Mouse (Mus musculus) forebrain, embryonic 12.5 days (tissue): ENCODE measurements around the gene Cpsf2. TPM values are rescaled to one million over a fixed set of nuclear protein-coding genes. Genes with fewer than 3 reads are reported as not detected.
"Not testable (repeated sequence)": the region's sequence is repeated elsewhere in the genome, so short reads cannot be mapped to it uniquely, and the experiment has no call there.

Source experiments
- ATAC-seq: fragments of 200-750 bp; cut with Nextera tagmentation; 2 replicates; pipeline ENCODE4 v1.8.0; 2017; ENCODE audit warnings: moderate TSS enrichment; ENCODE audit not compliant: low FRiP score
- H3K27ac ChIP-seq: fragments of 300-500 bp; sonication (generic); 2 replicates; pipeline ENCODE4 v1.5.1; 2016; ENCODE audit warnings: mild to moderate bottlenecking
- H3K27me3 ChIP-seq: fragments of 300-500 bp; sonication (generic); 2 replicates; pipeline ENCODE4 v1.6.1; 2016; ENCODE audit warnings: mild to moderate bottlenecking
- H3K36me3 ChIP-seq: fragments of 300-500 bp; sonication (generic); replicated peaks from 2 replicates; pipeline ENCODE4 v1.6.1; 2016; ENCODE audit warnings: mild to moderate bottlenecking
- H3K4me1 ChIP-seq: fragments of 300-500 bp; sonication (generic); 2 replicates; pipeline ENCODE4 v1.6.1; 2016
- H3K4me2 ChIP-seq: fragments of 300-500 bp; sonication (generic); 2 replicates; pipeline ENCODE4 v1.6.1; 2016; ENCODE audit warnings: mild to moderate bottlenecking, moderate library complexity
- H3K4me3 ChIP-seq: fragments of 300-500 bp; sonication (generic); replicated peaks from 2 replicates; pipeline ENCODE4 v1.5.1; 2016; ENCODE audit warnings: mild to moderate bottlenecking
- H3K9ac ChIP-seq: fragments of 300-500 bp; sonication (generic); 2 replicates; pipeline ENCODE4 v1.6.1; 2016; ENCODE audit warnings: mild to moderate bottlenecking
- H3K9me3 ChIP-seq: fragments of 300-500 bp; sonication (generic); 2 replicates; pipeline ENCODE4 v1.6.1; 2016
- WGBS: fragments of 180-500 bp; shearing (Covaris S2); methylation state at CpG from one replicate; pipeline ENCODE4 v1.1.7; 2016; 5-methylcytosine and 5-hydroxymethylcytosine counted together
- polyA plus RNA-seq: library from polyadenylated mRNA; unstranded; fragments of >200 nt; fragmentation: Nextera tagmentation; extraction: Ambion mirVana; gene quantifications from 2 replicates; pipeline ENCODE4 v1.2.1, GENCODE M21; 2016

Gene Cpsf2
- polyA plus RNA-seq: 41.4 and 43.0 TPM in 2 replicates

- Histone ChIP-seq H3K27ac (peak within 1 kb of the TSS; percentile 91), H3K9me3 (no peaks in the 10 kb centered on the region), H3K27me3 (no peaks in the 10 kb centered on the region), H3K4me2 (peak within 1 kb of the TSS; percentile 76), H3K9ac (peak within 1 kb of the TSS; percentile 88), H3K4me3 (peak within 1 kb of the TSS; percentile 93), H3K4me1 (peaks cover 22% of the 10 kb centered on the region), H3K36me3 (0 out of 2 replicates have a peak, but pooled peaks cover 3% of the 10 kb centered on the region)
- WGBS: under 1% methylated on average over 76 of the region's 77 CpGs
- ATAC-seq: peak; percentile 97
Measured at GRCm38 (mm10) chr12:101975601-101976571, at the start of gene Cpsf2. Gene Cpsf2, plus strand, starts transcription at chr12:101975988.

- Histone ChIP-seq H3K4me3 (no peak overlapping the region), H3K9me3 (no peaks in the 10 kb centered on the region), H3K36me3 (peaks cover 76% of the 10 kb centered on the region), H3K4me2 (no peak overlapping the region), H3K27me3 (no peaks in the 10 kb centered on the region), H3K9ac (no peak overlapping the region), H3K27ac (no peak overlapping the region), H3K4me1 (no peaks in the 10 kb centered on the region)
- 83% methylated on average over 1 of the region's 1 CpGs for WGBS
- ATAC-seq: no peak
Measured at GRCm38 (mm10) chr12:101928423-101928822, 47.4 kb upstream of the Cpsf2 start.

- Histone ChIP-seq H3K27me3 (no peaks in the 10 kb centered on the region), H3K4me2 (no peak overlapping the region), H3K4me3 (no peak overlapping the region), H3K9ac (no peak overlapping the region), H3K36me3 (peaks cover 65% of the 10 kb centered on the region), H3K4me1 (no peaks in the 10 kb centered on the region), H3K27ac (no peak overlapping the region), H3K9me3 (no peaks in the 10 kb centered on the region)
- 95% methylated on average over 3 of the region's 3 CpGs for WGBS
- no peak for ATAC-seq
Measured at GRCm38 (mm10) chr12:101935223-101935622, 40.6 kb upstream of the Cpsf2 start.

GRCm38 (mm10) chr12:101937572-101937971 is 38.2 kb upstream of the Cpsf2 start:
- H3K9me3 ChIP-seq: 0 out of 2 replicates have a peak, but pooled peaks cover 3% of the 10 kb centered on the region
- no peak overlapping the region for H3K9ac ChIP-seq
- ATAC-seq: no peak
- peaks cover 62% of the 10 kb centered on the region for H3K36me3 ChIP-seq
- no peak overlapping the region for H3K27ac ChIP-seq
- H3K4me1 ChIP-seq: no peaks in the 10 kb centered on the region
- no peak overlapping the region for H3K4me3 ChIP-seq
- 84% methylated on average over 7 of the region's 7 CpGs for WGBS
- H3K27me3 ChIP-seq: no peaks in the 10 kb centered on the region
- H3K4me2 ChIP-seq: no peak overlapping the region

GRCm38 (mm10) chr12:101947986-101948385 is 27.8 kb upstream of the Cpsf2 start:
- Histone ChIP-seq H3K9ac (no peak overlapping the region), H3K27me3 (no peaks in the 10 kb centered on the region), H3K36me3 (peaks cover 32% of the 10 kb centered on the region), H3K4me1 (no peaks in the 10 kb centered on the region), H3K9me3 (no peaks in the 10 kb centered on the region), H3K27ac (no peak overlapping the region), H3K4me2 (no peak overlapping the region), H3K4me3 (no peak overlapping the region)
- whole genome bisulfite sequencing: 87% methylated on average over 8 of the region's 8 CpGs
- no peak for ATAC-seq

- Histone ChIP-seq H3K4me2 (no peak overlapping the region), H3K9me3 (no peaks in the 10 kb centered on the region), H3K9ac (no peak overlapping the region), H3K36me3 (peaks cover 32% of the 10 kb centered on the region), H3K4me3 (no peak overlapping the region), H3K27ac (no peak overlapping the region), H3K4me1 (no peaks in the 10 kb centered on the region), H3K27me3 (no peaks in the 10 kb centered on the region)
- 88% methylated on average over 4 of the region's 4 CpGs for WGBS
- no peak for ATAC-seq
Measured at GRCm38 (mm10) chr12:101948801-101949200, 27.0 kb upstream of the Cpsf2 start.

DNA sequence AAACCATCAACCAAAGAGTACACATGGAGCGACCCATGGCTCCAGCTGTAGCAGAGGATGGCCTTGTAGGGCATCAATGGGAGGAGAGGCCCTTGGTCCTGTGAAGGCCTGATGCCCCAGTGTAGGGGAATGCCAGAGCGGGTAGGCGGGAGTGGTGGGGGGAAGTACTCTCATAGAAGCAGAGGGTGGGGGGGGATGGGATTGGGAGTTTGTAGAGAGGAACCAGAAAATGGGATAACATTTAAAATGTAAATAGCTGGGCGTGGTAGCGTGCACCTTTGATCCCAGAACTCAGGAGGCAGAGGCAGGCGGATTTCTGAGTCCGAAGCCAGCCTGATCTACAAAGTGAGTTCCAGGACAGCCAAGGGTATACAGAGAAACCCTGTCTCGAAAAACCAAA is 20.0 kb upstream of the Cpsf2 start:
- 96% methylated on average over 8 of the region's 8 CpGs for WGBS
- H3K9ac ChIP-seq, H3K4me2 ChIP-seq, H3K27ac ChIP-seq, H3K9me3 ChIP-seq, ATAC-seq, H3K36me3 ChIP-seq, H3K4me3 ChIP-seq, H3K27me3 ChIP-seq: not testable (repeated sequence)
- peaks cover 16% of the 10 kb centered on the region for H3K4me1 ChIP-seq

DNA sequence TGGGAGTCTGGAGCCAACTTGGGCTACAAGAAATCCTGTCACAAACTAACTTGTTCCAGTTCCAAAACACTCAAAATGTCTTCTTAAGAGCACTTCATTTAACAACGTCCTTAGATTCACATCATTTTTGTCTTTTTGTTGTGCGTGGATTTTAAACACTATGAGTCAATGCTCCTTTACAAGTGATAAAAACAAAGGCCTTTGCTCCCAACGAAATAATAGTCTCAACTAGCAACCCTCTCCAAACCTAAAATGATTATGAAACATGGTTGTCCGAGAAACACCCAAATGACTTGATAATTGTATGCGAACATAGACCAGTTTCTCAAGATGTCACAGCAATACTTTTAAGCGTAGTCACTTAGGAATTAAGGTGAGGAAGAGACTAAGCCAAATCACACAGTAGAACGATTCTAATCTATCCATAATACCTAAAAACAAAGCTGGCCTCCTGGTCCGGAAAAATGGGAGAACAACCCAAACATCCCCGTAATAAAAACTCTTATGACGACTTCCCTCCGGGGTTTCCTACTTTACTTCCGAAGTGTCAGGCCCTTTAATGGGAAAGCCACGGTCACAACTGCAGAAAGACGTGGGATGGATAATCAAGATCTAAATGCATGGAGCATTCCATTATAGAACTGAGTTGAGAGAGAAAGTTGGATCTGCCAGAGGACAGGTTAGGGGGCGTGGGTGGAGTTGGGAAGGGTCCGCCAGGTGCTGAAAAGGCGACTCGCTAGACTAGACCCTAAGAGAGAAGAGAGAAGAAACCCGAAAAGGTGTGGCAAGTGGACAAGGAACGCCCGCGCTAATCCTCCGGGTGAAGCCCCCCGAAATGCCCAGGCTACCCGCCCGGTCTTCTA is 18.5 kb upstream of the Cpsf2 start:
- H3K36me3 ChIP-seq: 0 out of 2 replicates have a peak, but pooled peaks cover 3% of the 10 kb centered on the region
- H3K9me3 ChIP-seq: no peaks in the 10 kb centered on the region
- peaks cover 16% of the 10 kb centered on the region for H3K4me1 ChIP-seq
- 14% methylated on average over 26 of the region's 26 CpGs for WGBS
- peak overlapping the region; percentile 84 for H3K9ac ChIP-seq
- ATAC-seq: no peak; the same call in 1 of the 2 replicates
- H3K27ac ChIP-seq: peak overlapping the region; percentile 56; the same call in 1 of the 2 replicates
- peak overlapping the region; percentile 82 for H3K4me3 ChIP-seq
- no peaks in the 10 kb centered on the region for H3K27me3 ChIP-seq
- H3K4me2 ChIP-seq: peak overlapping the region; percentile 68

DNA sequence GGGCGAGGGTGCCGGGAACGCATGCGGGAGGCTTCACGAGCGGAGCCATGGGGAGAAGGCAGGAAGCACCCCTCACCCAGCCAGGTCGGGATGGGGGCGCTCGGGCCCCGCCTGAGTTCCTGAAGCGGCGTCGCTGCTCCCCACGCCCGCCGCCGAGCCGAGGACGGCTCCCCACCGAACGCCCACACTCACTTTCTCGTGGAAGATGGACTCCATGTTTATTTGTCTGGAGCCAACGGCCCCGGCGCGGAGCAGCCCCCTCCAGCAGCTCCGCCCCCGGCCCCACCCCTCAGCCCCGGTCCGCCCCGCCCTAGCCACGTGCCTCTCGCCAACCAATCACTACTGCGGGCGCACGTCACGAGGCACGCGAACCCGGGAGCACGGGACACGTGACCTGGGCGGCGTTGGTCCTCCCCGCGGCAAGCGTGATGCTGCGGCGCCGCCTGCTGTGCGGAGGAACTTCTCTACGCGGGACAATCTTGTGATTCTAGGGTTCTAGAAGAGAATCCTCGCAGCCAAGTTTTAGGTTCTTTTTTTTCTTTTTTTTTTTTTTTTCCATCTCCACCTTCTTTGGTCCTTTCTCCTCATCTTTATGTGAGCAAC is 17.7 kb upstream of the Cpsf2 start, which contains the start of gene Atxn3:
Gene Atxn3, minus strand, starts transcription at position 305 of the 603 bp plus-strand sequence.
- peaks cover 16% of the 10 kb centered on the region for H3K4me1 ChIP-seq
- H3K9ac ChIP-seq: peak within 1 kb of the TSS; percentile 84
- WGBS: under 1% methylated on average over 53 of the region's 54 CpGs
- peak; percentile 100 for ATAC-seq
- H3K36me3 ChIP-seq: 0 out of 2 replicates have a peak, but pooled peaks cover 3% of the 10 kb centered on the region
- H3K4me2 ChIP-seq: peak within 1 kb of the TSS; percentile 68
- H3K27me3 ChIP-seq: no peaks in the 10 kb centered on the region
- no peaks in the 10 kb centered on the region for H3K9me3 ChIP-seq
- peak within 1 kb of the TSS; percentile 56; the same call in 1 of the 2 replicates for H3K27ac ChIP-seq
- peak within 1 kb of the TSS; percentile 82 for H3K4me3 ChIP-seq

- ATAC-seq: no peak
Measured at GRCm38 (mm10) chr12:101958556-101958955, 17.2 kb upstream of the Cpsf2 start.

GRCm38 (mm10) chr12:101958960-101959780 is 16.6 kb upstream of the Cpsf2 start:
- H3K4me3 ChIP-seq, H3K9ac ChIP-seq, H3K27ac ChIP-seq, H3K9me3 ChIP-seq, H3K36me3 ChIP-seq, ATAC-seq, H3K27me3 ChIP-seq: not testable (repeated sequence)
- H3K4me2 ChIP-seq: peak overlapping the region; percentile 40
- H3K4me1 ChIP-seq: peaks cover 16% of the 10 kb centered on the region
- WGBS: 92% methylated on average over 5 of the region's 5 CpGs

More at GRCm38 (mm10) chr12:101958556-101958955, 17.2 kb upstream of the Cpsf2 start:
- H3K27me3 ChIP-seq: no peaks in the 10 kb centered on the region
- H3K9me3 ChIP-seq: no peaks in the 10 kb centered on the region
- 0 out of 2 replicates have a peak overlapping the region, but pooled peaks have one; percentile 21 for H3K9ac ChIP-seq
- peak overlapping the region; percentile 40 for H3K4me2 ChIP-seq
- H3K4me1 ChIP-seq: peaks cover 16% of the 10 kb centered on the region
- peak overlapping the region; percentile 82; the same call in 1 of the 2 replicates for H3K4me3 ChIP-seq
- H3K36me3 ChIP-seq: 0 out of 2 replicates have a peak, but pooled peaks cover 3% of the 10 kb centered on the region
- H3K27ac ChIP-seq: no peak overlapping the region
- 54% methylated on average over 9 of the region's 9 CpGs for WGBS
